Mouse (Mus musculus) ES-Bruce4 (cell line): ENCODE results near the gene Uqcrc1.

Source experiments
- CTCF ChIP-seq: IDR thresholded peaks from one replicate; pipeline ENCODE4 v1.8.1; 2011; ENCODE audit warnings: low read depth, low read length
- EP300 ChIP-seq: IDR thresholded peaks from 2 replicates; pipeline ENCODE4 v1.6.1; 2011; ENCODE audit warnings: low read depth, low read length; ENCODE audit not compliant: insufficient read depth
- POLR2A ChIP-seq: IDR thresholded peaks from one replicate; pipeline ENCODE4 v1.8.1; 2011; ENCODE audit warnings: low read length; ENCODE audit not compliant: insufficient read depth

DNA sequence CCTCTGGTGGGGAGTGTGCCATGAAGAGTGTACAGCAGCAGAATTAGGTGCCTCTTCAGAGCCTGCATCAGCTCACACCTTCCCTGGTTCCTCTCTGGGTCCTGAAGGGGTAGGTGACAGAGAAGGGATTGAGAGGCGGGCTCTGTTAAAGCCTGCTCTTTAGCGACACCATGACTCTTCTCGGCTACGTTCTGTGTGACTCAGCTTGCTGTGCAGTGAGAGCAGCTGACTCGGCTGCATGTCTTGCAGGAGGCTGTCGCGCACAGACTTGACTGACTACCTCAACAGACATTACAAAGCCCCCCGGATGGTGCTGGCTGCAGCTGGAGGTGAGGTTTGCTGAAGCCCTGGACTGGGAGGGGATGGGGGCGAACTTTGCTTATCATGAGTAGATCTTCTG lies 8.7 kb downstream of the Uqcrc1 start:
- TF ChIP-seq POLR2A (no peak), CTCF (no peak), EP300 (no peak)
